Mouse (Mus musculus): ENCODE results near the gene Tulp1. TPM values are rescaled to one million over a fixed set of nuclear protein-coding genes. Genes with fewer than 3 reads are reported as not detected.

Gene Tulp1
- polyA plus RNA-seq (2012): 0.29 and 0.40 TPM in 2 replicates

GRCm38 (mm10) chr17:28365122-28365521 lies at the start of gene Tulp1:
TSS of gene Tulp1 (minus strand) at chr17:28365222.

DNA sequence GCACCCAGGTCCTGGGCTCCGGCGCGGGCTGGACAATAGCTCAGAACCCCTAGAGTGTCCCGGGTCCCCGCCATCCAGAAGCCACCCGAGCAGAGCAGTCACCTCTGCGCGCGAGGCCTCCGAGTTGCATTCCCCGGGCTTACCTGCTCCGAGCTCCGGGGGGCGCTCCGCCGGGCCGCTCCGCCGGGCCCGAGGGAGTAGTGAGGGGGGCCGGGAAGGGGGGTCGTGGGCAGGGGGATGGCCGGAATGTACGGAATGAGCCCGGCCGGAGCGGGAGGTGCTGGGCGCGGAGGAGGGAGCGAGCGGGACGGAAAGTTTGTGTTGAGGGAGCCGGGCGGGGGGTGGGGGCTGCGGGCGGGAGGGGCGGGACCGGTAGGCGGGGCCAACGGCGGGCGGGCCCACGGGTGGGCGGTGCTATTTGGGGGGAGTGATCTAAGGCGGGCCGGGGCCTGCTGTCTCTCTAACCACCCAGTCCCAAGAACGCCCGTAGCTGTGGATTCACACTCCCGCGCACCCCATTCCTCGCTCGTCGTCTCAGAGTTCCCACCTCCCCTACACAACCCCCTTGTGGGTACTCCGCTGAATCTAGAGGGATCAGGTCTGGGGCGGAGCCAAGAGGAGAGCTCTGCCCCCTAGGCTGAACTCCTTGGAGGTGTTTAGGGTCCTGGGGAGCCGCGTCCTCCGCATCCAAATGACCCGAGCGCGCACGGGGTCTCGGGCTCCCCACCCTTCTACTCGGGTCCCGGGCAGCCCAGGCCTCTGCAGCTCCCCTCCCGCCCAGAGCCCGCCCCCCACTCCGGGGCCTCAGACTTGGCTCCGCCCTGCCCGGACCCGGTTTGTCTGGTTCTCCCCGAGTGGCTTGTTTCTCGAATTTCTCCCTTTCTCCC lies 14.3 kb downstream of the Tulp1 start, which contains the start of gene Tead3:
Gene Tead3, minus strand, starts transcription at position 352 of the 887 bp plus-strand sequence.

GRCm38 (mm10) chr17:28328366-28328928 lies 36.6 kb downstream of the Tulp1 start, which contains the start of gene Rpl10a:
TSS of gene Rpl10a (plus strand) at chr17:28328471.

GRCm38 (mm10) chr17:28313212-28313879 lies 51.7 kb downstream of the Tulp1 start, which contains the start of gene Fance:
TSS of gene Fance (plus strand) at chr17:28313519.

Other genes with a start within 250 kb of the Tulp1 start
- gene Scube3, start 223.1 kb downstream of the Tulp1 start, polyA plus RNA-seq (2012): 0.34 and 1.4 TPM in 2 replicates
- 66.2 and 77.1 TPM in 2 replicates for gene Zfp523, start 188.1 kb downstream of the Tulp1 start, polyA plus RNA-seq (2012)
- gene Def6, start 157.4 kb downstream of the Tulp1 start, polyA plus RNA-seq (2012): 339 and 429 TPM in 2 replicates
- gene Ppard, start 132.5 kb downstream of the Tulp1 start, polyA plus RNA-seq (2012): 18.0 and 24.5 TPM in 2 replicates
- gene Fance, start 51.7 kb downstream of the Tulp1 start, polyA plus RNA-seq (2012): 51.2 and 69.4 TPM in 2 replicates
- 8,332 and 8,634 TPM in 2 replicates for gene Rpl10a, start 36.8 kb downstream of the Tulp1 start, polyA plus RNA-seq (2012)
- 1.3 and 1.9 TPM in 2 replicates for gene Tead3, start 14.4 kb downstream of the Tulp1 start, polyA plus RNA-seq (2012)
- 70.8 and 85.6 TPM in 2 replicates for gene Fkbp5, start 152.3 kb upstream of the Tulp1 start, polyA plus RNA-seq (2012)
- gene Armc12, start 165.6 kb upstream of the Tulp1 start, polyA plus RNA-seq (2012): not detected in 2 replicates
- not detected in 2 replicates for gene Clpsl2, start 184.2 kb upstream of the Tulp1 start, polyA plus RNA-seq (2012)
- gene Clps, start 195.5 kb upstream of the Tulp1 start, polyA plus RNA-seq (2012): not detected in 2 replicates
- not detected in 2 replicates for gene Lhfpl5, start 210.4 kb upstream of the Tulp1 start, polyA plus RNA-seq (2012)

Data from megakaryocyte-erythroid progenitor cell, adult 5 weeks (primary cell).